Mouse (Mus musculus): ENCODE measurements around the gene Asxl2. TPM values are rescaled to one million over a fixed set of nuclear protein-coding genes. Genes with fewer than 3 reads are reported as not detected.
"Not testable (repeated sequence)": the region's sequence is repeated elsewhere in the genome, so short reads cannot be mapped to it uniquely, and the experiment has no call there.

The Asxl2 gene
- polyA plus RNA-seq, 1 experiment from 2014 or later, result 20.0 TPM

DNA sequence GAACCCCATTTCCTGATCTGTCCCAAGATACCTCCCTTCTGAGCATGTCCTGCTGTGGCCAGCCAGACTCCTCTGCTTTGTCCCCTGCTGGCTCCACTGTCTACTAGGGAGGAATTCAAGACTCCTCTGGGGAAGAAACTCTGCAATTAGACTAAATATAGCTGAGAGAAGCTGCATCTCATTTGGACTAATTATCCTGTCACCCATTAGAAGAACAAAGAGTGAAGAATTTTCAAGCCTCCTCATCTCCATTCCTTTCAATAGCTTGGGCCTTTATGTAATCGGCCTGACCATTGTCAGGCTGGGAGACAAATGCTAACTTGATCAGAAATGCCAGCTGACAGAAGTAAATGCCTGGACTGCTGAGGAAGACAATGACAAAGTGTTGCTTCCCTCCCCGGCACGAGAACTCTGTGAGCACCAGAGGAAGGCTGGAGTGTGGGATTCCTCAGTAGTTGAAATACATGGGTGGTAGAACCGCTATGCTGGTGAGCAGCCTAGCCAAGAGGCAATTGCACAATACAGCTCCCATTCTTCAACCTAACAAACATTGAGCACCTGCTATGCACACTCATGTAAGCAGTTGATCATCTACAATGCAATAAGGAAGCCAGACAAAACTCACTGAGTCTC lies 92.1 kb downstream of the Asxl2 start:
- 82% methylated on average over 4 of the region's 4 CpGs for WGBS
- Histone ChIP-seq H3K4me1 (no peaks in the 10 kb centered on the region), H3K9ac (no peak overlapping the region), H3K9me3 (replicated peaks) (no peaks in the 10 kb centered on the region), H3K27ac (no peak overlapping the region), H3K27me3 (no peaks in the 10 kb centered on the region), H3K4me2 (no peak overlapping the region), H3K36me3 (no peaks in the 10 kb centered on the region), H3K4me3 (replicated peaks) (no peak overlapping the region)
- no peak for ATAC-seq (replicated peaks; ENCODE audit: low FRiP score)

DNA sequence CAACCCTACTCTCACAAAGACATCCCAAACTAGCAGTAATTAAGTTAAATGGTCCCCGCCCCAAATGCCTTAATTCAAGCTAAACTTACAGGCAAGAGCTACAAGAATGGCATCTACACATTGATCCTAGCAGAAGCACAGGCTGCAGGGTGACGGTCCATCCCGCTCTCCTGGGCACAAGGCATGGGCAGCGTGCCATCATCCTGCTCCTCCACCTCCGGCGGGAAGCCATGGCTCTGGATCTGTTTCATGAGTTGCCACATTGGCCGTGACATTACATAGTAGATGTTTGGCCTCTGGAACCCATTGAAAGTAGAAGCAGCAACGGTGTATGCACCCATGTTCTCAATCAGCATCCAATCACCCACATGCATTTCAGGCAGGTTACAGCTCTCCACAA lies 95.1 kb downstream of the Asxl2 start:
- H3K27me3 ChIP-seq; ATAC-seq (replicated peaks; ENCODE audit: low FRiP score); H3K4me1 ChIP-seq; H3K36me3 ChIP-seq; H3K27ac ChIP-seq; H3K9ac ChIP-seq; H3K4me3 ChIP-seq (replicated peaks); H3K4me2 ChIP-seq; H3K9me3 ChIP-seq (replicated peaks): not testable (repeated sequence)
- WGBS, result 96% methylated on average over 8 of the region's 8 CpGs

DNA sequence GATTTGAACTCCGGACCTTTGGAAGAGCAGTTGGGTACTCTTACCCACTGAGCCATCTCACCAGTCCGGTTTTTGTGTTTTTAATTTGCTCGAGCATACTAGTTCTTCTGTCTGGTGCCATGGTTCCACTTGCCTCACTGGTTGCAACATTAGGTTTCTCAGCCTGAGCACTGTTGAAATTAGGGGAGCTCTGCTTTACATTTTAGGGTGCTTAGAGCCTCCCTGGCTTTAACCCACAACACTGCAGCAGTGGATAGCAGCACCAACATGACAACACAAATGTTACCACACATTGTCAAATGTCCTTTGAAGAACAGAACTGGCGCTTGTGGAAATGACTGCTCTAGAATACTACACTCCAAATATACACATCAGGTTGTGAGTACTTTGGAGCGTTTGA lies 98.9 kb downstream of the Asxl2 start:
- no peaks in the 10 kb centered on the region for H3K36me3 ChIP-seq
- no peak overlapping the region for H3K27ac ChIP-seq
- H3K4me1 ChIP-seq, result no peaks in the 10 kb centered on the region
- H3K9ac ChIP-seq, result no peak overlapping the region
- no peaks in the 10 kb centered on the region; the same call in none of the 2 replicates for H3K9me3 ChIP-seq (replicated peaks)
- no peak overlapping the region for H3K4me2 ChIP-seq
- ATAC-seq (replicated peaks; ENCODE audit: low FRiP score), result no peak
- no peaks in the 10 kb centered on the region for H3K27me3 ChIP-seq
- H3K4me3 ChIP-seq (replicated peaks), result no peak overlapping the region
- WGBS, result 92% methylated on average over 5 of the region's 5 CpGs

DNA sequence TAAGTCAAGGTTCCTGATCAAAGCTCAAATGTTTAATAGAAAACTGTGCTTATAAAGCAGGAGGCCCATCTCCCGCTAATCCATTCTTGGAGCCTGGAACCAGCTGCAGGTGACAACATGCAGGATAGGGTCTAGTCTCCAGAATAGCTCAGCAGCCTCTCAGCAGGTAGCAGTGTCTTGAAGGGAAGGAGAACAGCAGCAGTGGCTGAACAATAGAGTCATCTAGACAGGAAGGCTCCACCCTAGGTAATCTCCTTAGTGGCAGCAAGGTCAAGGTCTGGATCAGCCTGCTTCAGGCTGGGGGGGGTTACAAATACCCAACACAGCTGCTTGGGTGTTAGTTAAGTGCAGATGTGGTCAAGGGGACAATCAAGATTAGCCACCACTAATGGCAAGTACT lies 108.8 kb downstream of the Asxl2 start:
- H3K27me3 ChIP-seq; H3K4me1 ChIP-seq; H3K36me3 ChIP-seq; H3K4me2 ChIP-seq; H3K4me3 ChIP-seq (replicated peaks); H3K9ac ChIP-seq; ATAC-seq (replicated peaks; ENCODE audit: low FRiP score); H3K27ac ChIP-seq; H3K9me3 ChIP-seq (replicated peaks): not testable (repeated sequence)
- 92% methylated on average over 1 of the region's 1 CpGs for WGBS

DNA sequence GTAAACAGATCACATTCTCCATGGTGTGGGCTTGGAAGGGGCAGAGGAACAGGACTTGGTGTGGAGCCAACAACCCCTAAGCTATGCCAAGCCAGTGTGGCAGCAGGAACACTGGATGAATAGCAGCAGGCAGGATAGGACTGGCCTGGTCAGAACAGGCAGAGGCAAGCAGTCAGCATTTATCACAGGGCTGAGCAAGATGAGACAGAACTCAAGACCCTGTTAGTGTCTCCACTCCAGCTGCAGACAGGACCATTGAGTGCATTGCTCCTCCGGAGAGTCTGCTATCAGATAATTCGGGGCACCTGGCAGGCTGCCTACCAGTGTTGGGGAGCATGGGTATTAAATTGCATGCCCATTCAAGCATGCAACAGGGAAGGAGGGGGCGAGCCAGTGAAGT lies 111.0 kb downstream of the Asxl2 start:
- Histone ChIP-seq H3K4me1 (no peaks in the 10 kb centered on the region), H3K9me3 (replicated peaks) (no peaks in the 10 kb centered on the region), H3K27me3 (no peaks in the 10 kb centered on the region), H3K27ac (peak overlapping the region; percentile 50), H3K9ac (no peak overlapping the region), H3K4me2 (no peak overlapping the region), H3K4me3 (replicated peaks) (no peak overlapping the region), H3K36me3 (no peaks in the 10 kb centered on the region)
- 38% methylated on average over 3 of the region's 3 CpGs for whole genome bisulfite sequencing
- peak; percentile 86 for ATAC-seq (replicated peaks; ENCODE audit: low FRiP score)

DNA sequence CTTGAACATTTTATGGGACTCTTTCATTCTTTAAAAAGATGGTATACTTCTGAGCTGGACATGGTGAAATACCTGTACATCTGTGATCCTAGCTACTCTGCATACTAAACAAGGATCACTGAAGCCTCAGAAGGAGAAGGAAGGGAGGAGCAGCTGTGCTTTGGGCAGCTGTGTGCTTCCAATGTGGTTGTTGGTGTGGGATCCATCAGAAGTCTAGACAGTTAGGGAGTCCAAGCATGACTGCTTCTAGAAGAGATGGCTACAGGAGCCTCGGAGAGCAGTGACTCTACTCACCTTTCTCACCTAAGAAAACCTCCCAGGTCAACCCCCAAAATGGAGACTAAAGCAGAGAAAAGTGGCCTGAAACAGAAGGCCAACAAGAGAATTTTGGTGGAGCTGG lies 111.4 kb downstream of the Asxl2 start:
- Histone ChIP-seq H3K9me3 (replicated peaks) (no peaks in the 10 kb centered on the region), H3K4me2 (no peak overlapping the region), H3K4me1 (no peaks in the 10 kb centered on the region), H3K4me3 (replicated peaks) (no peak overlapping the region), H3K27me3 (no peaks in the 10 kb centered on the region), H3K27ac (peak overlapping the region; percentile 34), H3K36me3 (no peaks in the 10 kb centered on the region), H3K9ac (no peak overlapping the region)
- peak; percentile 69 for ATAC-seq (replicated peaks; ENCODE audit: low FRiP score)
- 30% methylated on average over 1 of the region's 1 CpGs for WGBS

DNA sequence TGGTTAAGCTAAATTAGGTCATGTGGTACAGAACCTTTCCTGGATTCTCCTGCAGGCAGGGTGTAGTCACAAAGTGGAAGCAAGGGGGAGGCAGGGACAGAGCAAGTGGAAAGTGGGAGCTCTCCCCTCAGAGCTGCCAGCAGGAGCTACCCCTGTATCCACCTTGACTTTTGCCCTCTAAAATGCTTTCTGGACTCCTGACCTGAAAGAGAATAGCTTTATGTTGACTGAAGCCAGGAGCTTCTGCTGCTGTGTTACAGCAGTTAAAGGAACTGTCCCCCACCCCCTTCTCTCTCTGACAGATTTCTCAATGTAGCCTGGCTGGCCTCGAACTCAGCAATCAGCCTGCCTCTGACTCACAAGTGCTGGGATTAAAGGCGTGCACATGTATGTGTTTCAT lies 112.9 kb downstream of the Asxl2 start:
- H3K27ac ChIP-seq, result no peak overlapping the region
- no peaks in the 10 kb centered on the region for H3K36me3 ChIP-seq
- H3K9me3 ChIP-seq (replicated peaks), result no peaks in the 10 kb centered on the region
- no peak overlapping the region for H3K4me3 ChIP-seq (replicated peaks)
- 77% methylated on average over 2 of the region's 2 CpGs for WGBS
- no peak for ATAC-seq (replicated peaks; ENCODE audit: low FRiP score)
- H3K9ac ChIP-seq, result no peak overlapping the region
- H3K4me1 ChIP-seq, result no peaks in the 10 kb centered on the region
- no peaks in the 10 kb centered on the region for H3K27me3 ChIP-seq
- no peak overlapping the region for H3K4me2 ChIP-seq

DNA sequence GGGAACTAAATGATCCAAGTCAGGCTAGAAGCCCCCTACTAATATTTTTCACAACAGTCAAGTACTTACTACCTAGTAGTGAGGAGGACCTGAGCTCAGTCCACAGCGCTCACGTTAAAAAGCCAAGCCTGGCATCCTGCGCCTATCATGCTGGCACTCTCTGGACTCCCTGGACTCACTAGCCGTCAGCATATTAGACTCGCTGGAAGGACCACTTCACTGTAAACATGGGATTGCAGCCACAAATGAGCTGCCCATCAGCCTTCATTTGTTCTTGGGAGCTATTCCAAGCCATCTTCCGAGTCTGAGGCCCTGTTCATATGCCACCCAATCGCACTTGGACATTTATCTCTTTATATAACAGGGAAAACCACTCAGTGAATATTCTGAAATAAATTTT lies 114.2 kb downstream of the Asxl2 start:
- WGBS, result 90% methylated on average over 7 of the region's 7 CpGs
- Histone ChIP-seq H3K4me2 (no peak overlapping the region), H3K9me3 (replicated peaks) (no peaks in the 10 kb centered on the region), H3K9ac (no peak overlapping the region), H3K27ac (no peak overlapping the region), H3K4me1 (no peaks in the 10 kb centered on the region), H3K27me3 (no peaks in the 10 kb centered on the region), H3K4me3 (replicated peaks) (no peak overlapping the region), H3K36me3 (no peaks in the 10 kb centered on the region)
- ATAC-seq (replicated peaks; ENCODE audit: low FRiP score), result no peak

DNA sequence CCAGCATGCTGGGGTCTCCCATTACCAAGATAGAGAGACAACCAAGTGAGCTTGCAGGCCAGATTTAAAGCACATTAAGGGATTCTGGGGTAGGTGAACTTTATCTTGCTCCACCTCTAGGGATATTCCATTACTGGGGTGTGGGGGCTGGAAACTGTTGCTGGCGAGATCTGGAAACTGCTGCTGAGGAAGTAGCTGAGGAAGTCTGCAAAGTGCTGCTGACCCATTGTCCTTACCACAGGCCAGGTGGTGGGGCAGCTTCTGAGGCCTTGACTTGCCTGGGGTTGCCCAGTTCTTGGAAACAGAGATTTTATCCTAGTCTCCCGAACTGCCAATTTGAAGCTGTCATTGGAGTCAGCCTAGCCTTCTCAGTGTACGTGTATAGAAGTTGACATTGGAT lies 118.8 kb downstream of the Asxl2 start:
- 79% methylated on average over 3 of the region's 3 CpGs for WGBS

DNA sequence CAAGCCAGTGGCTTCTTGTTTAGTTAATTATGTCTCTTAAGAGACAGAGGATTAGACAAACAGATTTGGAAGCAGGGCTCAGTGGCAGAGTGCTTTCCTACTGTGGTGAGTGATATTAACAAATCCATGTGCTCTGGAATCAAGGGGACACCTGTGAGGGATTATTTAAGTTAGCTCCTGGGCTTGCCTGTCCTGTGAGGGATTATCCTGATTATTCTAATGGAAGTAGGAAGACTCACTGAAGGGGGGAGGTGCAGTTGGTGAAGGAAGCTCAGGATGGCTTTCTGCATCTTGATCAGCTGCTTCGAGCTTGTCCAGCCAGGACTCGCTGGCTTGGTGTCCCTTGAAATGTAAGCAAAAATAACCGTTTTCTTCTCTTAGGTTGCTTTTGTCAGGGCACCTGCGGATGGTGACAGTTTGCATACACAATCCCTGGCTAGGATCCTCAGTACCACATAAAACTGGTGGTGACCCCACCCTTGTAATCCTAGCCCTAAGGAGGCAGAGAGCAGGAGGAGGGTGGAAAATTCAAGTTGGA lies 119.5 kb downstream of the Asxl2 start:
- no peak overlapping the region for H3K4me2 ChIP-seq
- H3K4me3 ChIP-seq (replicated peaks), result no peak overlapping the region
- no peaks in the 10 kb centered on the region for H3K36me3 ChIP-seq
- WGBS, result 54% methylated on average over 4 of the region's 4 CpGs
- no peaks in the 10 kb centered on the region for H3K27me3 ChIP-seq
- H3K4me1 ChIP-seq, result peaks cover 4% of the 10 kb centered on the region
- H3K27ac ChIP-seq, result no peak overlapping the region
- no peaks in the 10 kb centered on the region for H3K9me3 ChIP-seq (replicated peaks)
- no peak overlapping the region for H3K9ac ChIP-seq
- ATAC-seq (replicated peaks; ENCODE audit: low FRiP score), result no peak

More for the DNA sequence above, 118.8 kb downstream of the Asxl2 start:
- Histone ChIP-seq H3K4me2 (no peak overlapping the region), H3K4me3 (replicated peaks) (no peak overlapping the region), H3K27ac (no peak overlapping the region), H3K36me3 (no peaks in the 10 kb centered on the region), H3K9me3 (replicated peaks) (no peaks in the 10 kb centered on the region), H3K4me1 (peaks cover 4% of the 10 kb centered on the region), H3K9ac (no peak overlapping the region), H3K27me3 (no peaks in the 10 kb centered on the region)
- no peak for ATAC-seq (replicated peaks; ENCODE audit: low FRiP score)

DNA sequence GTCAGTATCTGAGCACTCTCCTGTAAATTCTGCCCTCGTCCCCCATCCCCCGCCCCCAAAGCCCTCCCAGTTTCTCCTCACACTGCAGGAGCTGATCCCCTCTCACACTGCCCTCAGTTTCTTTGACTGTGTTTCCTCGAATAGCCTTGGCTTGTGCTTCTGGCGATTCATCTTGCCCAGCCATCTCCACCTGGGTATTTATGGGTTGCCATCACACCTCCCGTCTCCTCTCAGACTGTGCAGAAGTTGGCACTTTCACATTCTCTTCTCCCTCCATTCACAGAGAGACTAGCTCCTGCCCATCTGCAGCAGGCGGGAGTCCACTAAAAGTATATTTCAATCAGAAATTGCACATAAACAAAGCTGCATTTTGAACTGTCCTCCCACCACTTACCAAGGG lies 120.1 kb downstream of the Asxl2 start:
- H3K27me3 ChIP-seq, result no peaks in the 10 kb centered on the region
- no peaks in the 10 kb centered on the region for H3K36me3 ChIP-seq
- ATAC-seq (replicated peaks; ENCODE audit: low FRiP score), result no peak
- 41% methylated on average over 6 of the region's 6 CpGs for WGBS
- no peak overlapping the region for H3K4me3 ChIP-seq (replicated peaks)
- no peaks in the 10 kb centered on the region for H3K9me3 ChIP-seq (replicated peaks)
- no peak overlapping the region for H3K4me2 ChIP-seq
- no peak overlapping the region for H3K9ac ChIP-seq
- peaks cover 4% of the 10 kb centered on the region for H3K4me1 ChIP-seq
- no peak overlapping the region for H3K27ac ChIP-seq

DNA sequence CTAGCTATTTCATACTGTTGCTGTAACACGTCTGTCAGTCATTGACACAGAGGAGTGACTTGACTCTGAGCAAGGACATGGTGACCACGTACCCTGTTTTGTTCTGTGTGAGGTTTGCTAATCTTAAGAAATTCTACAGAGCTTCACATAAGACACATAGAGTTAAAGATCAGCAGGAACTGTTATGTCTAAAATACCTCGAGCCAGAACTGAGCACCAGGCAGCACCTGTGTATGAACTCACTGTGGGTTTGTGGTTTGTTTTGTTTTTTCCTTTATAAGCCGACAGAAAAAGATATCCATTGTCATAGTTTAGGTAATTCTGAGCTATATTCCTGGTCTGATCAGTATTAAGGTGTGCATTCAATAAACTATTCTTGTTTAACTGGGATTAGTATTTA lies 120.8 kb downstream of the Asxl2 start:
- H3K9me3 ChIP-seq (replicated peaks), result no peaks in the 10 kb centered on the region
- no peaks in the 10 kb centered on the region for H3K27me3 ChIP-seq
- no peak for ATAC-seq (replicated peaks; ENCODE audit: low FRiP score)
- 64% methylated on average over 4 of the region's 4 CpGs for WGBS
- peaks cover 4% of the 10 kb centered on the region for H3K4me1 ChIP-seq
- no peak overlapping the region for H3K27ac ChIP-seq
- no peak overlapping the region for H3K9ac ChIP-seq
- no peaks in the 10 kb centered on the region for H3K36me3 ChIP-seq
- H3K4me3 ChIP-seq (replicated peaks), result no peak overlapping the region
- H3K4me2 ChIP-seq, result no peak overlapping the region

DNA sequence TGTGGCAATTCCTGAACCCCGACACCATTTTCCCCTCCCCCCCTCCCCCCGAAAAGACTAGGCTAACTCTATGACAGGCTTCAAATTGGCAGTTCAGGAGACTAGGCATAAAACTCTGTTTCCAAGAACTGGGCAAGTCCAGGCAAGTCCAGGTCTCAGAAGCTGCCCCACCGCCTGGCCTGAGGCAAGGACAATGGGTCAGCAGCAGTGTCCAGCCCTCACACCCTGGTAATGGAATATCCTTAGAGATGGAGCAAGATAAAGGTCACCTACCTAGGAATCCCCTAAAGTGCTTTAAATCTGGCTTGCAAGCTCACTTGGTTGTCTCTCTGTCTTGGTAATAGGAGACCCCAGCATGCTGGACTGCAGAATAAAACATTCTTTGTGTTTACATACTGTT lies 121.3 kb downstream of the Asxl2 start:
- Histone ChIP-seq H3K9ac (no peak overlapping the region), H3K4me2 (no peak overlapping the region), H3K4me3 (replicated peaks) (no peak overlapping the region), H3K9me3 (replicated peaks) (no peaks in the 10 kb centered on the region), H3K27ac (no peak overlapping the region), H3K4me1 (peaks cover 4% of the 10 kb centered on the region), H3K36me3 (no peaks in the 10 kb centered on the region), H3K27me3 (no peaks in the 10 kb centered on the region)
- WGBS, result 84% methylated on average over 3 of the region's 3 CpGs
- ATAC-seq (replicated peaks; ENCODE audit: low FRiP score), result no peak

Data from kidney, embryonic 15.5 days (tissue).